Mouse (Mus musculus): Measurements from ENCODE around the gene Ankrd13b.

The Ankrd13b gene

DNA sequence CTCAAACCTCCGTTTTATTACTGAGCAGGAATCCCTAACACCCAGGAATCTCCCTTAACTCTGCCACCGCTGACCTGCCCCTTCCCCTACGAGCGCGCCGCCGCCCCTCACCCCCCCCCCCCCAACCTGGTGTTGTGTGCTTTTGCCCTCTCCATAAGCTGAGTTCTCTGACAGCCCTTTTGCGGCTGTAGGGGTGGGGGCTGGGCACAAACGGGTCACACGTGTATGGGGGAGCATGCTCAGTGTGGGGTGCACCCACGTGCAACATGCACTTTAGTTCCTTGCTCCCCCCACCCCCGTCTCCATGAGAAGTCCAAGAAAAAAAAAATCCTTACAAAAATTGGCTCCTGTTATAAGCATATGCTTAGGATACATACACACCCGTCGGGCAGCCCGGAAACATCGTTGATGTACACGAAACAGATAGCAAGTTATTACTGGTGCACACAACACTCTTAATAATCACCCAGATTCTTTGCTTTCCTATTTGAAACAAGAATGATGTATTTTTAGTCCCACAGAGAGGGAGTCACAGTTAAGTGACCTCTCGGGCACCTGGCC is 2.9 kb upstream of the Ankrd13b start:
- DNase-seq (ENCODE audit: low spot score), result no peak

DNA sequence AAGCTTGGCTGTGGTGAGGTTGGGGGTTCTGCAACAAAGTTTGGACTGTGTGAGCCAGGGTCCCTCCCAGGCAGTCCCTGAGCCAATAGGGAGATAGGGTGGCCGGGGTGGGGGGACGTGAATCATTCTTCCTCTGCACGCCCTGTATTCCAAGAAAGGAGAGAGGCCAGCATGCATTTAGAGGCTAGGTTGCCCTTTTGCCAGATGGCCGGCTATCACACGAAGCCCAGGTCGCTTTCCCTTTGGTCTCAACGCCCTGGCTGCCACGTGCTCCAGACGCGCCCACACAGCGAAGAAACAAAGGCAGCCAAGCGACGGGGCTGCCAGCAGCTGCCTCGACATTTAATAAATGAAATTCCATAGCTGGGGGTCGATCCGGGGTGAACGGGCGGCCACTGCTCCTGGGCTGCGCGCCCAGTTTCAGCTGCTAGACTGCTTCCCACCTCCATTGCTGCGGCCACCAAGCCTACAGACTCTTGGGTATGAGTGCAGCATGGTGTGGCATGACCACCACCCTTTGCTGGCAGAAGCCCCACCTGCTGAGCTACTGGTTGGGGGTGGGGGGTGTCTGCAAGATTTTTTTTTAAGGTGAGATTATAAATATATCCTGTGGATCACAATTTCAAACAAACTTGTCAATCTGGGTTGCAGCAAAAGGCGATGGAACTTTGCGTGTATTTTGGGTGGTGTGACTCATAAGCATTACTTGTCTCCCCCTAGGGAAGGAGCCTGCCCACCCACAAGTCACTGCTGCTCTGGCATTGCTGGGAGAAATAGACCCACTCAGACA is 2.2 kb upstream of the Ankrd13b start:
- DNase-seq (ENCODE audit: low spot score), result peak; percentile 38

GRCm38 (mm10) chr11:77491123-77491501 is 1.6 kb upstream of the Ankrd13b start:
- DNase-seq (ENCODE audit: low spot score), result peak; percentile 94

DNA sequence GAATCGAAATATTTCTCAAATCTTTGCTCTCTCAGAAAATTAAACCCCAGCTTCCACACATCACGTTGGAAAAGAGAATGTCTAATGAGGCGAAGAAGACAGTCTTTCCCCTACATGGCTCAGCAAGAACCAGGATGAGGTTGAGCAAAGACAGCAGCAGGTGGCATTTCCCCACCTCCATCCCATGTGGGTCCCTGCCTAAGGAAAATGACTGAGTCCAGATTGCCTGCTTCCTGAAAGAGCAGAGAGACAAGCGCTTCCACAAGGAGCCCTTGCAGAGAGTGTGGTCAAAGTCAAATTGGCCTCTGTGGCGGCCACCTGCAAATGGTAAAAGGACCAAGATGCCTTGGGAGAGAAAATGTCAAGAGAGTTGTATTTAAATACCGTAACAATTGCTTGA is 973 bp upstream of the Ankrd13b start:
- peak; percentile 37 for DNase-seq (ENCODE audit: low spot score)

GRCm38 (mm10) chr11:77488771-77489581 is 502 bp downstream of the Ankrd13b start:
- DNase-seq (ENCODE audit: low spot score), result peak; percentile 30

DNA sequence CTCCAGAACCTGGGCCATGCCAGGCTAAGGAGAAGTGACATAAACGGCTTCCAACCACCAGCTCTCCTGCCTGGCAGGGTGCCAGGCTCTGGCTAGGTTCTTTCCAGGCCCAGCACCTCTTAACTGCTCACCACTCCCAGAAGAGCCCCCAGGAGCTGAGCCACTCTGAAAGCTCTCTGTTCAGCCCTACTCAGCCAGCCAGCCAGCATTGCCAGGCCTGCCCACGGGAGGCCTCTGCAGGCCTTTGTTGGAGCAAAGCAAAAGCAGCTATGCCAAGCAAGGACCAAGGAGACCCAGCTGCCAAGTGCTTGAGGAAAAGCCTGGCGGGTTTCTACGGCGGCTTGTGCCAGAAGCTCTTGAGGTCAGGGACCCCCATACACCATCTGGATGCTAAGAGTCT is 2.7 kb downstream of the Ankrd13b start:
- DNase-seq (ENCODE audit: low spot score), result peak; percentile 73

- DNase-seq (ENCODE audit: low spot score), result no peak
Measured at GRCm38 (mm10) chr11:77485229-77485628, 4.2 kb downstream of the Ankrd13b start.

GRCm38 (mm10) chr11:77483510-77484255 is 5.8 kb downstream of the Ankrd13b start:
- DNase-seq (ENCODE audit: low spot score), result no peak

DNA sequence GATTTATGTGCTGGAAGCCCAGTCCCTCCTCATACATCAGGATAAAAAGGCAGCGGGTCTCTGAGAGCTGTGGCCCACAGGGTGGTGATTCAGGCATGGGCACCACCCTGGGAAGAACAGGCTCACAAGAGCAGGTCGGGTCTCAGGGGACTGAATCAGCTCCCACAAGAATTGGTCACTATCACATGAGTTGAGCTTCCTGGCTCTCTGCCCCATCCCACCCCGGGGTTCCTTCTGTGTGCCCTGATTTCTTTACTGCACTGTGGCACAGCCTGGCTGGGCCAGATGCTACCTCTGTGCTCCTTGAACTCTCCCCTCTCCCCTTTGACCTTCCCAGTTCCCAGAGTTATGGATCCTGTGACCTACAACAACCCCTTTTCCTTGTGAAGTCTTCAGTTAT is 6.4 kb downstream of the Ankrd13b start:
- no peak for DNase-seq (ENCODE audit: low spot score)

DNA sequence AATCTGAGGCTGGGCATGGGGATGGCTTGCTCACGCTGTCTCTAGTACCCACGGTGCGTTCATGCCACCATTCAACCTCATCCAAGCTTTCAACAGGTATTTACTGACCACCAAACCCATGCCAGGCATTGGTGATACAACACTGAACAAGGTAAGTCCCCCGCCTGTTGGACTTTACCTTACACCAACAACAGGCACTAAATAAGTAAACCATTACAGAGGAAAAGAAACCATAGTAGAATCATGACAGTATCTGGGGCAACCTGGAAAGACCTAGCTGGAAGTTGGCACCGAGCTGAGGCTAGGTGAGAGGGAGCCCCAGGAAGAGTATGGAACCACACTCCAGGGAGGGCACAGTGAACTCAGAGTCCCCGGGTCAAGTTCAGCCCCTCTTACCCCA is 12.6 kb downstream of the Ankrd13b start:
- no peak for DNase-seq (ENCODE audit: low spot score)

DNA sequence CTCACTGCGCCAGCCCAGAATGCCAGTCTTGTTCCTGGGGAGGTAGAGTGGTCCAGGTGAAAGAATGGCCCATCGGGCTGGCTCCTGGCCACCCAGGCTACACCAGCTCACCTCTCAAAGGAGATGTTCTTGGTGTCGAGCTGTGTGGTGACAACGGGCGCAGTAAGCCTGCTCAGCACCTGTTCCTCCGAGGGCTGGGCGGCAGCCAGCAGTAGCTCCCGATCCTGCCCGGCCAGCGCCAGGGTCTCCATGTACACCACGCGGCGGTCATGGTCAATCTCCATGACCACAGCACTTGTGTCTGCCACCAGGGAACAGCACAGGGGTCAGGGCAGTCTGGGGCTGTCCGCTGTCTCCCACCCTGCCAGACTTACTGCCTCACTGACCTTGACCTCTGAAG is 13.3 kb downstream of the Ankrd13b start:
- no peak for DNase-seq (ENCODE audit: low spot score)

- DNase-seq (ENCODE audit: low spot score), result no peak
Measured at GRCm38 (mm10) chr11:77472775-77473174, 16.7 kb downstream of the Ankrd13b start.

GRCm38 (mm10) chr11:77471407-77471806 is 18.1 kb downstream of the Ankrd13b start:
- no peak for DNase-seq (ENCODE audit: low spot score)

- no peak for DNase-seq (ENCODE audit: low spot score)
Measured at GRCm38 (mm10) chr11:77468397-77468796, 21.1 kb downstream of the Ankrd13b start.

- peak; percentile 52 for DNase-seq (ENCODE audit: low spot score)
Measured at GRCm38 (mm10) chr11:77467784-77468183, 21.7 kb downstream of the Ankrd13b start.

DNA sequence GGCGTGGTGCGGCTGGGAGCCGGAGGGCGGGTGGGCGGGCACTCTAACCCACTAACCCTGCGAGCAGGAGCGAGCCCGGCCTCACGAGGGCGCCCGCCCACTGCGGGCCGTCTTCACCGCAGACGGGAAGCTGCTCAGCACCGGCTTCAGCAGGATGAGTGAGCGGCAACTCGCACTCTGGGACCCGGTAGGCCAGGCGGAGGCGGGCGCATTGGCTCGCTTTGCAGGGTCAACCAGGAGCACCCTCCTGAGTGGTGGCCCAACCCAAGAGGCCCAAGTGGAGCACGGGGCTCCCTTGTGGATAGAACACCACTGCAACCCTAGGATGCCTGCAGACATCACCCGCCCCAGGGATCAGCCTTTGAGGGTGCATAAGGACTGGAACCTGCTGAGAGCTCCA is 22.3 kb downstream of the Ankrd13b start:
- DNase-seq (ENCODE audit: low spot score), result peak; percentile 42

GRCm38 (mm10) chr11:77466544-77466943 is 22.9 kb downstream of the Ankrd13b start:
- no peak for DNase-seq (ENCODE audit: low spot score)

DNA sequence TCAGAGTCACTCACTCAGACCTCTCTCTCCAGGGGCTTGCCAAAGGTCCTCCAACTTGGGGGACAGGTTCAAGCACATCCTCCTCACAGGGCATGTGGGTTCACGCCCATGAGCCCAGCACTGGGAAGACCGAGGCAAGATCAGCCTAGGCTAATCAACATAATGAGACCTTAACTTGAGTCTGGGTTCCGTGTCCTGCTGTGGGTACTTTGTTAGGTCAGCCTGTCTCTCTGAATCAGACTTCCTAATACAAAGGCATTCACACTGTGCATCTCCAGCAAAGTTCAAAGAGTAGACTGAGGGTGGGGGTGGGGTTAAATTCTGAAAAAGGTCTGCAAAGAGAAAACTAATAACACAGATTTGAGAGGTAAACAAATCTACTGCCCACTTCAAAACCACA is 24.4 kb downstream of the Ankrd13b start:
- no peak for DNase-seq (ENCODE audit: low spot score)

DNA sequence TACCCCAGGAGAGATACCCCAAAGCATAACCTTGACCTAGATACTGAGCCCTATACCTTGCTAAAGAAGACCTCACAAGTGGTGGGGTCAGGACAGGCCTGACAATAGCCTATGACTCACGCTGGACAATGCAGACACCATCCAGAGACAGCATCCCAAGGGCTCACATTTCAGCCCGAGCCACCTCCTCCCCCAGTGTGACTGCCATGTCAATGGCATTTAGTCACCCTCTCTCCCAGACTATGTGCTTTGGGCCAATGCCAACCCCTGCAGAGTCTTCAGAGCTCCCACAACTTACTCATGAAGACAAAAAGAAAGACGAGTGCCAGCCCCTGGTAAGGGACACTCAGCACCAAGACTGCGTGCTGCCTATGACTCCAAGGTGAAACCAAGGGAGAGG is 24.8 kb downstream of the Ankrd13b start:
- DNase-seq (ENCODE audit: low spot score), result peak; percentile 70

DNA sequence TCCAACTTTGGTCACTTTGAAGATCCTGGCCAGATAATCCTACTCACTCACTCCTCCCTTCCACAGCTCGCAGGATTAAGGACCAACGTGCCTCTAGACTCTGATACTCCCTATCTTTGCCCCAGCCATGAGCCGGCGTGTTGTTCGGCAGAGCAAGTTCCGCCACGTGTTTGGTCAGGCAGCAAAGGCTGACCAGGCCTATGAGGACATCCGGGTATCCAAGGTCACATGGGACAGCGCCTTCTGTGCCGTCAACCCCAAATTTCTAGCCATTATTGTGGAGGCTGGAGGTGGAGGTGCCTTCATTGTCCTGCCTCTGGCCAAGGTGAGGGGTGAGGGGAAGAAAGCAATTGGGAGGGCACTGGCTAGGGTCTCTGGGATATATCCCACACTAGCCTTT is 25.7 kb downstream of the Ankrd13b start:
- DNase-seq (ENCODE audit: low spot score), result no peak

- no peak for DNase-seq (ENCODE audit: low spot score)
Measured at GRCm38 (mm10) chr11:77463101-77463445, 26.4 kb downstream of the Ankrd13b start.

Data from MN1 (cell line).